Mouse (Mus musculus): ENCODE results near the gene Tenm4.
"Not testable (repeated sequence)": the region's sequence is repeated elsewhere in the genome, so short reads cannot be mapped to it uniquely, and the experiment has no call there.

The Tenm4 gene

DNA sequence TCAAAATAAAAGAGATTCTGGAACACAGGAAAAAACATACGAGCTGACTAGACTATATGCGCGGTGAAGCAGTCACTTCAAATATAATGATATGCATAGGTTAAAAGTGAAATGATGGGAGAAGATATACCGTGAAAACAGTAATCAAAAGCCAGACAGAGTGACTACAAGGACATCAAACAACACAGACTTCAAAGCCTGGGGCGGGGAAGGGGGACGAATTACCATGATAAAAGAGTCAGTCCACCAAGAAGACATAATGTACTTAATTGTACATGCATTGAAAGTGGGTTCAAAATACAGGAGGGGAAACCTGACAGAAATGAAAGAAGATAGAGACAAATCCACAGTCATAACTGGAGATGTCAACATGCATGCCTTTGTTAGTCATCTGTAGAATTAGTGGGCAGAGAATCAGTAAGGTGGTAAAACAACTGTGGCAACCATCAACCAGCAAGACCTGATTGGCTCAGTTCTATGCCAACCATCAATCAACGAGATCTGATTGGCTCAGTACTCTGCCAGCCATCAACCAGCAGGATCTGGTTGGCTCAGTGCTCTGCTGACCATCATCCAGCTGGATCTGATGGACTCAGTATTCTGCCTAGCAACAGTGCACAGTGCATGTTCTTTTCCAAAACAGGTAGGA, 749.5 kb downstream of the Tenm4 start:
- DNase-seq, result no peak

DNA sequence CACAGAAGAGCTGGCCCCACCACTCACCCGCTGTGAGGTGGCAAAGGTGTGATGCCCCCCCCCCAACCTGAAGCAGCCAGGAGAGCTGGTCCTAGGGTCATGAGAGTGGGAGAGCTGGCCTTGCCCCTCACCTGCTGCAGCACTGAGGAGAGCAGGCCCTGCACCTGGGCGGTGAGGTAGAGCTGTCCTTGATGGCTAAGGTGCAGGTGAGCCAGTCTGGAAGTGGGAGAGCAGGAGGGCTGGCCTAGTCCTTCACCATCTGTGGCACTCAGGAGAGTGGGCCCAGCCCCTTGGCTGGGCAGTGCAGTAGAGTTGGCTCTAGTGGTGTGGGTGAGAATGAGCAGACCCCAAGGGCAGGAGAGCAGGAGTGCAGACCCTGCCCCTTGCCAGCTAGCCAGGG, 751.9 kb downstream of the Tenm4 start:
- DNase-seq, result no peak

DNA sequence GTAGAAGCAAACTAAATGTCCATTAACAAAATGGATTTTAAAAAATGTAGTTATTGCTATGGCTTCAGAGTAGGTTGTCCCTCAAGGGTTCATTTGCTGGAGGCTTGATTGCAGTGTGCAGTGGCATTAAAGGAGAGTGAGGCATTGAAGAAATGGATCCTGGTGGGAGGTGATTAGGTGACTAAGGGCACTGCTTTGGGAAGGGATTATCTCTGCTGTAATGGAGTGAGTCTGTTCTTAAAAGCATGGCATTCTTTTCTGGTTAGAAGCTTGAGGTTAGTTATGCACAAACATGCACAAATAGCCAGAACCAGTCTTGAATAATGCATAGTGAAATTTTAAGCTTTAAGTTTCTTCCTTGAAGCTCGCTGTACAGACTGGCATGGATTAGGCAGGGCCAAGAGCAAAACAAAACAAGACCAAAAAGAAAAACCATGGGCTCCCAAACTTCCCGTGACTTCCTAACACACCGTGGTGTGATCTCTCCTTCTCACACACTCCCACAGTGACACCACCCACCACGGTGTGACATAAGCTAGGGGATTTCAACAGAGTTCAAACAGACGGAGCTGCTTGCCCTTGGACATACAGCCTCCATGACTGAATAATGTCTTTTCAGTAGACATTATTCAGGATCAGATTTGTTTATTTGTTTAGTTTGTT, 772.8 kb downstream of the Tenm4 start:
- DNase-seq, result no peak

DNA sequence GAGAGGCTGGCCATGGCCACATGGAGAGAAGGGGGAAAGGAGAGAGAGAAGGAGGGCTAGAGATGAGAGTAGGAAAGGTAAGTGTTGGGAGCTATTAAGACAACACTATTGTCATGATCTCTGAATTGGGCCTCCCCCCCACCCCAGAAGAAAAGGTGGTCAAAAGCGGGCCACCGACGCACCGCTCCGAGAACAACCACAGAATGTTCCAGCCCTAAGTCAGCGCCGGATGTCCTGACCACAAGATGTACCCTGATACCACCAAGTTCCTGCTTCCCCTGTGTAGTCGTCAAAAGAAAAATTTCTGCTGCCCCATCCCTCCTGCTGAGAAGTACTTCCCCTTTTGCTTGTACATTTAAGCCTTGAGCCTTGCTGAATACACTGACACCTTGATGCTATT, 775.5 kb downstream of the Tenm4 start:
- not testable (repeated sequence) for DNase-seq

DNA sequence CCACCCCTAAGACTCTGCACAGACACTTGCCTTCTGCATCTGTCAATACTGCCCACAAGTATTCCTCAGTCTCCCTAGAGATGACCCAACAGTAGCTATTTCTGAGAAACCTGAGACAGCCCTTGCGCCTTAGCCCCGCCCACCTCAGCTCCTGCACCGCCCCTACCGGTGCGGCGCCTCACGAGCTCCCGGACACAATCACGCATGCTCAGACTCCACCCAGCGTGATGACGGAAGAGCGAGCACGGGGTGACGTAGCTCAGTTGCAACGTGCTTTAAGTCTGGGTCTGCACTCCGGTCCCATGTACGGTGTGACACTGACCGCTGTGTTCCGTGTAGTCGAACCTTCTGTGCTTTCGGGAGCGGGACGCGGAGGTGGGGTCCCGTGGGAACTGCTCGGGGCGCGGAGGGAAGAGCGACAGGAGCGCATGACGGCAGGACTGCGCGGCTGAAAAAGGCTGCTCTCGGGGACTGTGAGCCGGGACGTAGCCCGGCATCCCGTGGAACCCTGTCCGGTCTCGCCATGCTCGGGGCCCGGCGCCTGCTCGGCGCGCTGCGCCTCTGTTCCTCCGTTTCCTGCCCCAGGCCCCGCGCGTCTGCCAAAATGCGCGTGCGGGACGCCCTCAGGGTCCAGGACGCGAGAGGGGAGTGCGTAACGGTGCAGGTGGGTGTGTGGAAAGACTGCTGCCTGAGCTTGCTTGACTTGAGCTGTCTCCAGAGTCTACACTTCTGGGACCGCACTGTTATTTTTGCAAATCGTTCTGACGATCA, 780.4 kb downstream of the Tenm4 start, which contains the start of gene Nars2:
Nars2 (plus strand) TSS at position 225 of the 771 bp plus-strand sequence.
- DNase-seq, result peak; percentile 90

DNA sequence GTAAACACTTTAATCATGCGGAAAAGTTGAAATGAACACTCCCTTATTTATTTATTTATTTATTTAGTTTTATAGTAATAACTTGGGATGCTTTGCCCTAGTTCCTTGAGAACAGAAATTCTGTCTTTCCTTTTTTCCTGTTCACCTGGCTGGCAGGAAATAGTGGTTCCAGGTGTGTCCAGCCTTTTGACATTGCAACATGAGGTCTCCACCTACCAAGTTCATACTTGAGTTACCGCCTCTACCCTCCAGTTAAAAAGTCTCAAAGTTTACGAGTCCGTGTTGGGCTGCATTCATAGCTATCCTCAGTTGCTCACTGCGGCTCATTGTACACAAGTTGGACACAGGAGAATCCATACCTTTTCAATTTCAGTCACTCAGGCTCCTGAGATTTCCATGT, 781.0 kb downstream of the Tenm4 start:
- no peak for DNase-seq

DNA sequence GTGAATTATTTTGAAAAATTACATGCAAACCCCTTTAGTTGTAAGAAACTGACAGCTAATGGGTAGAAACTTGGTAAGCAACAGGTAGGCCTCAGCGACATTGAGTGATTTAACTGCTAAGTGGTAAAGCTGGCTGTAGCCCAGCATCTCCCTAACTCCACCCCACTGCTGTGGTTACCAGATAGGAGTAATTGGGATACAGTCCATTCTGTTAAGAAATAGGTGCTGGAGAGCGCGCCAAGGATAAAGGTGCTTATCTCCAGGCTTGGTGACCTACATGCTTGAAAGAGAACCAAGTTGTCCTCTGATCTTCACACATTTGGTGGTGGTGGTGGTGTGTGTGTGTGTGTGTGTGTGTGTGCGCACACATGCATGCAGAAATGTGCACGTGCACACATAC, 788.1 kb downstream of the Tenm4 start:
- DNase-seq, result no peak

Measured in right cerebral cortex, postnatal 25 days (tissue).